Mouse (Mus musculus) liver, adult 2 months (tissue): ENCODE data around the gene Gnpat. TPM values are rescaled to one million over a fixed set of nuclear protein-coding genes. Genes with fewer than 3 reads are reported as not detected.
A peak's percentile ranks its signal among the peaks of the same experiment; 100 is the strongest.

Experiments used
- DNase-seq: peaks from one replicate; pipeline ENCODE4 v3.0.0-alpha.2; 2011; ENCODE audit warnings: low read depth, low spot score; ENCODE audit errors: extremely low read depth
- H3K27ac ChIP-seq: fragments of 200-500 bp; replicated peaks from 2 replicates; pipeline ENCODE4 v1.5.1; 2012; ENCODE audit warnings: low read depth, mild to moderate bottlenecking, control low read depth, inconsistent platforms, low read length; ENCODE audit not compliant: insufficient read depth
- H3K27me3 ChIP-seq: fragments of 200-500 bp; 2 replicates; pipeline ENCODE4 v1.6.1; 2012; ENCODE audit warnings: mild to moderate bottlenecking, moderate library complexity, low read length, inconsistent platforms; ENCODE audit not compliant: control insufficient read depth, insufficient read depth
- H3K36me3 ChIP-seq: fragments of 200-500 bp; 2 replicates; pipeline ENCODE4 v1.6.1; 2012; ENCODE audit warnings: low read length, inconsistent platforms; ENCODE audit not compliant: control insufficient read depth, insufficient read depth
- H3K4me1 ChIP-seq: fragments of 200-500 bp; 2 replicates; pipeline ENCODE4 v1.6.1; 2011; ENCODE audit warnings: low read length; ENCODE audit not compliant: control insufficient read depth, insufficient read depth
- H3K4me3 ChIP-seq: fragments of 200-500 bp; 2 replicates; pipeline ENCODE4 v1.5.1; 2011; ENCODE audit warnings: low read depth, mild to moderate bottlenecking, control low read depth, low read length, moderate library complexity; ENCODE audit not compliant: insufficient read depth
- H3K79me2 ChIP-seq: fragments of 200-500 bp; 2 replicates; pipeline ENCODE4 v1.6.1; 2012; ENCODE audit warnings: inconsistent platforms, mild to moderate bottlenecking, low read length, moderate library complexity; ENCODE audit not compliant: control insufficient read depth, insufficient read depth
- H3K9ac ChIP-seq: fragments of 200-500 bp; 2 replicates; pipeline ENCODE4 v1.6.1; 2012; ENCODE audit warnings: low read depth, mild to moderate bottlenecking, control low read depth, inconsistent platforms, low read length
- CTCF ChIP-seq: fragments of 200-500 bp; IDR thresholded peaks from 2 replicates; pipeline ENCODE4 v1.5.1; 2011; ENCODE audit warnings: low read depth, low read length, control low read depth
- POLR2A ChIP-seq: fragments of 200-500 bp; IDR thresholded peaks from 2 replicates; pipeline ENCODE4 v1.6.1; 2011; ENCODE audit warnings: low read length, control low read depth; ENCODE audit not compliant: insufficient read depth; ENCODE audit errors: extremely low read depth
- WGBS: fragments of 180-500 bp; shearing (Covaris S2); methylation state at CpG from one replicate; pipeline ENCODE4 v1.1.7; 2018; 5-methylcytosine and 5-hydroxymethylcytosine counted together
- polyA plus RNA-seq: library from polyadenylated mRNA; depleted of rRNA; stranded (reverse); fragments of >200 nt; gene quantifications from 2 replicates; pipeline ENCODE4 v1.2.3, GENCODE M21; 2012
- total RNA-seq: library from RNA; depleted of rRNA; stranded (reverse); fragments of >200 nt; gene quantifications from 2 replicates; pipeline ENCODE4 v1.2.3, GENCODE M21; 2014

Gene Gnpat
- total and polyA plus RNA-seq, 2 experiments: 25.0 to 28.7 TPM

DNA sequence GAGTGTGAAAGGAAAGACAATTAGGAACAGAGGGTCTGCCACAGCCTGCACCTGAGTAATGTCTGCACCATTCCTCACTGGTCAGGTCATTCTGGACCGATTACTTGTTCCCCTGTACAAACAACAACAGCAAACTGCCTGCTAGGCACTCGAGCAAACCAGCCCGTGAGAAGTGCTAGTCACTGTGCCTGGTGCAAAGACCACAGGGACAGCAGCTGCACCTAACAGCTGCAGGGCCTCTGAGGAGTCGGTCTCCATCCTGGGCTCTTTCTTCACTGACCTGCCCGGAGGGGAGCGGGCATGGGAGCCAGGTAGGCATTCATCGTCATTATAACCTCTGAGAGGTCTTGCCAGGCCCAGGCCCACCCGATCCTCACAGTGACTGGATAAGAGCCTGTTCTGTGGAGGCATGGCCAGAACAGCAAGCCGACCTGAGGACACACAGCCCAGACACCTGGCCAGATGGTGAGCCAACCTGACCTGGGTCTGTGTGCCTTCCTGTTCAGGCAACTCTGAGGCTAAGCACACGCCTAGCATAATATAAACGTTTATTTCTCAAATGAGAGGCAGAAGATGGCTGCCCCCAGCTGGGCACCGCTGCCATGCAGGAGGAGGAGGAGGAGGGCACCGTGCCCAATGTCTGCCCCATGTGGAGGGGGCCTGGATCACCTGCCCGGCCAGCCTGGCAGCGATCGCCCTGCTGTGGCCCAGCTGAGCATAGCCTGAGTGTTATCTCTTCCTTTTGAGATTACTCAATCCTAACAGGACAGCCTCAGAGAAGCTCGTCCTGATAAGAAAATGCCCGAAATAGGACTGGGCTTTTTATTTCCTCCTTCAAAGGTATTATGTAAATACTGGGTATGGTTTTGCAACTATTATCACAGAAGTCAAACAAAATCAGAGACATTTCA, 58.8 kb downstream of the Gnpat start:
- no peaks in the 10 kb centered on the region for H3K27me3 ChIP-seq
- 31% methylated on average over 18 of the region's 18 CpGs for WGBS
- no peaks in the 10 kb centered on the region for H3K36me3 ChIP-seq
- no peak overlapping the region for H3K4me3 ChIP-seq
- no peak overlapping the region for H3K27ac ChIP-seq
- peak; percentile 93 for DNase-seq
- TF ChIP-seq CTCF (peak; percentile 39), POLR2A (no peak)
- H3K9ac ChIP-seq: no peak overlapping the region
- peaks cover 38% of the 10 kb centered on the region for H3K4me1 ChIP-seq
- peaks cover 26% of the 10 kb centered on the region for H3K79me2 ChIP-seq

DNA sequence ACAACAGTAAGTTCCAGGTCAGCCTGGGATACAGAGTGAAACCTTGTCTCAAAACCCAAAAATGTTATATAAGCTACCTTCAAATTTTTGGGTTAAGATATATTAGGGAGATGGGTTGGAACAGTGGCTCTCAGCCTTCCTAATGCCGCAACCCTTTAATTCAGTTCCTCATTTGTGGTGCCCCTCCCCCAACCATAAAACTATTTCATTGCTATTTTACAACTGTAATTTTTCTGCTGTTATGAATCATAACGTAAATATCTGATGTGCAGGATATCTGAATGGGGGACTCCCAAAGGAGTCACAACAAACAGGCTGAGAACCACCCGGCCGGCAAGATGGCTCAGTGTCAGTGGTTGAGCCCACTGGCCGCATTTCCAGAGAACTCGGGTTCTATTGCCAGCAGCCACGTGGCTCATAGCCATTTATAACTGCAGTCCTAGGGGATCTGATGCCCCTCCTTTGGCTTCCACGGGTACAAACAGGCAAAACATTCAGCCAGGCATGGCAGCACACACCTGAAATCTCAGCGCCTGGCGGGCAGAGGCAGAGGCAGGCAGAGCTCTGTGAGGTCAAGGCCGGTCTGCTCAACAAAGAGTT, 59.8 kb downstream of the Gnpat start:
- no peaks in the 10 kb centered on the region for H3K27me3 ChIP-seq
- no peak for TF ChIP-seq CTCF
- TF ChIP-seq POLR2A: no peak
- WGBS: 52% methylated on average over 11 of the region's 11 CpGs
- no peak overlapping the region for H3K4me3 ChIP-seq
- H3K79me2 ChIP-seq: peaks cover 23% of the 10 kb centered on the region
- H3K36me3 ChIP-seq: no peaks in the 10 kb centered on the region
- H3K27ac ChIP-seq: no peak overlapping the region
- DNase-seq: peak; percentile 68
- peaks cover 40% of the 10 kb centered on the region for H3K4me1 ChIP-seq
- no peak overlapping the region for H3K9ac ChIP-seq

DNA sequence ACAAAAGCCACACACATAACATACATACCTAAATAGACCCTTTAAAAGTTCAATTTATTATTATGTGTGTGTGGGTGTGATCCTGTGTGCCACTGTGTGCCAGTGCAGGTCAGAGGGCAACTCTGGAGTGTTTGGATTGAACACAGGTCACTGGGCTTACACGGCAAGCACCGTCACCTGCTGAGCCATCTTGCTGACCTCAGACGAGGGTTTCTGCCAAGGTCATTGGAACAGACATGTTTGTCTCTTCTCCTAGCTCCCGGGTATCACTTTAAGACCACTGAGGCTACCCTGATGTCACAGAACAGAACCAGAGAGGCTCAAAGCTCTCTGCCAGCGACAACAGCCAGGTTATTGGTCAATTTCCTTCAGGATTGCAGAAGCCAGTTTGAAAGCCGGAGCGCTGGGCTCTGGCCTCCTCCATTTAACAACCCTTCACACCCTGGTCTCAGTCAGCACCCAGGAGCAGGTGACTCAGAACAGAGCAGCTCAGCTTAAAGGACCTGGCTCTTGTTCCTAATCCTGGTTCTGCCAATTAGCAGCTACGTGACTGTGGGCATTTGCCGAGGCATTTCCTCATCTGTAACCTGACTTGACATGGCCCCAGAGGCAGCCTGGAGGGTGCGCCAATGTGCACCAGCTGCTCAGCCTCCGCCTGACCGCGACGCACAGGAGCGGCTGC, 61.3 kb downstream of the Gnpat start:
- no peak overlapping the region for H3K9ac ChIP-seq
- no peak overlapping the region for H3K27ac ChIP-seq
- peaks cover 40% of the 10 kb centered on the region for H3K4me1 ChIP-seq
- peaks cover 21% of the 10 kb centered on the region for H3K79me2 ChIP-seq
- H3K36me3 ChIP-seq: no peaks in the 10 kb centered on the region
- H3K27me3 ChIP-seq: no peaks in the 10 kb centered on the region; the same call in 1 of the 2 replicates
- TF ChIP-seq POLR2A (no peak), CTCF (no peak)
- H3K4me3 ChIP-seq: no peak overlapping the region
- DNase-seq: peak; percentile 94
- 38% methylated on average over 15 of the region's 15 CpGs for WGBS

DNA sequence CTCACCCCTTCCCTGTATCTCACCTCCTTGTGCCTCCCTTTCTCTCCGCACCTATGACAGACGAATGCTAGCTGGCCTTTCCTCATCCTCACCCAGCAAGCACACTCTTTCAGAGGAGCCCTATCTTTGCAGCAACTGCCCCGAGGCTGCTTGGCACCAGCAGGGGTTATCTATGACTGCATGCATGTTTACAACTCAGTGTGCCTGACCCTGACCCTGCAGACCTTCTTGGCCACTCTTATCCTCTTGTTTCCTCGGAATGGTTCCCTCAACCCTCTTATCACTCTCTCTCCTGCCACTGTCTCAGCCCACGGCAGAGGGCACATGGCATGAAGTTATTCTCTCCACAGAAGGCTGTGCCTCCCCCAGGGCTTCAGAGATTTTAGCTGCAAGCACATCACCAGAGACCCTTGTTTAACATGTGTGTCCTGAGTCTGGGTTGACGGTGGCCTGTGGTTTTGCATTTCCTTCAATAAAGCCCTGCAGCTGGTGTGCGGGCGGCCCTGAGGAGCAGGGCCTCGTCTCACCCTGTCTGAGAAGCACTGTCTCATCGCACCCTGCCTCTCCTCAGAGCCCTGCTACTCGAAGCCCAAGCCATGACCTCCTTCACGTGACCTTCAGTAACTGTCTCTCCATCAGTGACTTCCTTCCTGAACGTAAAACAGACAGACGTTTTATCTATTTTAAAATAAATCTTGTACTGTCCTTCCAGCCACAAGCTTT, 62.9 kb downstream of the Gnpat start:
- H3K79me2 ChIP-seq: peaks cover 16% of the 10 kb centered on the region; the same call in 1 of the 2 replicates
- H3K27ac ChIP-seq: no peak overlapping the region
- DNase-seq: no peak
- H3K36me3 ChIP-seq: no peaks in the 10 kb centered on the region
- peaks cover 43% of the 10 kb centered on the region for H3K4me1 ChIP-seq
- WGBS: 61% methylated on average over 14 of the region's 14 CpGs
- no peak overlapping the region for H3K9ac ChIP-seq
- no peaks in the 10 kb centered on the region; the same call in 1 of the 2 replicates for H3K27me3 ChIP-seq
- TF ChIP-seq CTCF: no peak
- no peak for TF ChIP-seq POLR2A
- no peak overlapping the region for H3K4me3 ChIP-seq

DNA sequence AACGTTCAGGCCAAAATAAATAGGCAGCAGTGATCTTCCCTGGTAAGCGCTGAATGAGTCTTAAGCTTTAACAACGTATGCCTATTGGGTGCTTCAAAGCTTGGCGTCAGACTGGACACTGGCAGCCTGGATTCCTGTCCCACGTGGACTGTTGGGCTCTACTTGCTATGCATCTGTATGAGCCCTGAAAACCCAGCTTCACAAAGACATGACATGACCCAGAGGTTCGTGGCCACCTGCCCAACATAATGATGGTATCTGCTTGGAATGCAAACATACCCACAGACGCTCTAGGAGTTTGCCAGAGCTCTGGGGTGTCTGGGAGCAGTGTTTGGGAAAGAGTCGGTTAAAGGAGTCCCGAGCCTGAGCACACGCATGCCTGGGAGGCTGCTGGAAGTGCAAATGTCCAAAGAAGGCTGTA, 63.5 kb downstream of the Gnpat start:
- WGBS: 9% methylated on average over 10 of the region's 10 CpGs
- H3K9ac ChIP-seq: no peak overlapping the region
- no peak overlapping the region for H3K4me3 ChIP-seq
- no peak overlapping the region for H3K27ac ChIP-seq
- no peaks in the 10 kb centered on the region; the same call in 1 of the 2 replicates for H3K27me3 ChIP-seq
- peak; percentile 89 for DNase-seq
- peaks cover 12% of the 10 kb centered on the region; the same call in 1 of the 2 replicates for H3K79me2 ChIP-seq
- peaks cover 41% of the 10 kb centered on the region for H3K4me1 ChIP-seq
- no peaks in the 10 kb centered on the region for H3K36me3 ChIP-seq
- TF ChIP-seq CTCF (no peak), POLR2A (no peak)
